Mouse (Mus musculus) left cerebral cortex, postnatal 14 days (tissue): Measurements from ENCODE around the gene Ccn5. TPM values are rescaled to one million over a fixed set of nuclear protein-coding genes. Genes with fewer than 3 reads are reported as not detected.

Experiments used
- total RNA-seq, 2 experiments: library from RNA; stranded (reverse); gene quantifications; 2 replicates each; pipeline ENCODE4 v1.2.3; 2021

Ccn5 gene
- total RNA-seq, 2 experiments from 2014 or later: 0.25 TPM; not detected in 1

Other genes starting within 250 kb of the Ccn5 start
- 10 to 100 TPM; 66.7 to 70.6 TPM for gene Ttpal, start 218.5 kb upstream of the Ccn5 start, total RNA-seq
- 100 to 1,000 TPM; 221 to 248 TPM for gene Serinc3, start 175.7 kb upstream of the Ccn5 start, total RNA-seq
- gene Pkig, start 162.5 kb upstream of the Ccn5 start, total RNA-seq: 100 to 1,000 TPM; 101 to 114 TPM
- 1 to 10 TPM in 1 of 2 experiments, under 1 TPM in 1; 0.94 to 2.0 TPM for gene Ada, start 70.6 kb upstream of the Ccn5 start, total RNA-seq
- not detected for gene Kcnk15, start 32.8 kb downstream of the Ccn5 start, total RNA-seq
- gene Rims4, start 97.8 kb downstream of the Ccn5 start, total RNA-seq: 100 to 1,000 TPM; 111 to 125 TPM
- gene Ywhab, start 174.1 kb downstream of the Ccn5 start, total RNA-seq: 100 to 1,000 TPM; 510 to 522 TPM
- gene Pabpc1l, start 204.6 kb downstream of the Ccn5 start, total RNA-seq: 1 to 10 TPM in 1 of 2 experiments, under 1 TPM in 1; 0.72 to 1.0 TPM
- gene Stk4, start 249.5 kb downstream of the Ccn5 start, total RNA-seq: 10 to 100 TPM; 32.2 to 35.6 TPM